Mouse (Mus musculus): ENCODE data around the gene Adgra1.
A peak's percentile ranks its signal among the peaks of the same experiment; 100 is the strongest.

Adgra1 gene

DNA sequence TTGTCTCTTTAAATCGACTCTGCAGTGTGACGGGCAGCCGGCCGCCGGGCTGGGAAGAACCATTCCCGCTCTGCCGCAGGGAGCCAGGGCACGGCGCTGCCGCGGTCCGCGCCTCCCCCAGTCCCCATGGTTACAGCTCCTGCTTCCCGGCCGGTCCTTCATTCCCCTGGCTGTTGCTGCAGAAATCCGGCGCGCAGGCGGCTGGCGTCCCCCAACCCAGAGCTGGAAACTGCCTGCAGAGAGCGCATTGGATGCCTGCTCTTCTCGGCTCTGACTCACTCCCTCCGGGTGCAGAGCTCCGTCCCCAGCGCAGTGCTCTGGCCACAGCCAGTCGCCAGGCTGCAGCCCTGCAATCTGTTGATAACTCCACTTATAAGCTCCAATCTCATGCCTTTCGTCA is at the start of gene Adgra1:
TSS of gene Adgra1 (plus strand) at position 139 of the 400 bp plus-strand sequence.
- DNase-seq, result peak; percentile 73 to 79

DNA sequence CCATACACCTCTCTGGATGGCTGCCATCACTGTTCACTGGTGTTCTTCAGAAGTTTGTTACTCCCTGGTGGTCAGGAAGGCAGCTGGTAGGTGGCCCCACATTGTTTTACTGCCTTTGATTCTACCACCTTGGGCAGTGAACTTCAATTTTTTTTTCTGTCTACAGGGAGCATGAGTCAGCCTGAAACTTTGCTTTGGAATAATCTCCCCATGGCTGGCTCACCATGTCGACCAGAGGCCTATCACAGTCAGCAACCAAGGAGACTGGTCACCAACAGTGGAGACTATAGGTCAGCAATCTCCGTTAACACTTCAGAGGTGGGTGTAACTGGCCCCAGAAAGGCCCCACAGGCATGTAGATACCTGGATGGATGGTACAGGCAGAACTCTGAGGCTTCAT is 46.6 kb upstream of the Adgra1 start:
- DNase-seq, result no peak

DNA sequence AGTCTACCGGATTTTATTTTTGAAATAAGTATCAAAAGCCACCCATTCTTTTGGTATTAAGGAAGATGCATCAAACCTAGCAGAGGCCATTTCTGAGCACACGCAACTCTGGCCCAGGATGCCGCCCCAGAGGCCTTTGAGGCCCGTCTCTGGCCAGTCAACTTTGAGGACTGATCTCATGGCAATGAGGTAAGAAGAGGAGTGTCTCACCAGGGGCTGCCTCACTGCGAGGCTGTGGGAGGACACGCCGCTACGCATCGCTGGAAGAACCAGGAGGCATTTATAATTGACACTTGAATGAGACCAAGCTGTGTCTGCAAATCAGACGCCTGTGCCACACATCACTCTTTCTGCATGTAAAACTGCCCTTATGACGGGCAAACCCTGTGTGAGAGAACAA is 45.0 kb upstream of the Adgra1 start:
- DNase-seq, result no peak

DNA sequence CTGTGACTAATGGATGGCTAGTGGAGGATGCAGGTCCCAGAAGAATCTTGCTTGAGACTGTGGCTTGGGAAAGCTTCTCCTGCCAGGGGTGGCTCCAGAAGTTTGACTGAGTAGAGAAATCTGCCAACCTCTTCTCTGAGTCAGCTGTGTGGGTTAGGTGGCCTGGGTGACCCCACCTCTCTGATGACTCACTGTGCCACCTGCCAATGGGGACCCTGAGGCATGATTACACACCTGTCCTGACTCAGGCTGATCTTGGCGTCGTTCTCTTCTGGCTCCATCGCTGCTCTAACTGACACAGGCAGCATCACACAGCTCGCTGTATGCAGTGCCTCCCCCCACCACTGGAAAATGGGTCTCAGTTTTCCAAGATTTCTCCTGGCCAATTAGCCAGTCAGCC is 44.3 kb upstream of the Adgra1 start:
- no peak for DNase-seq

- no peak for DNase-seq
Measured at GRCm38 (mm10) chr7:139791601-139792000, 42.4 kb upstream of the Adgra1 start.

DNA sequence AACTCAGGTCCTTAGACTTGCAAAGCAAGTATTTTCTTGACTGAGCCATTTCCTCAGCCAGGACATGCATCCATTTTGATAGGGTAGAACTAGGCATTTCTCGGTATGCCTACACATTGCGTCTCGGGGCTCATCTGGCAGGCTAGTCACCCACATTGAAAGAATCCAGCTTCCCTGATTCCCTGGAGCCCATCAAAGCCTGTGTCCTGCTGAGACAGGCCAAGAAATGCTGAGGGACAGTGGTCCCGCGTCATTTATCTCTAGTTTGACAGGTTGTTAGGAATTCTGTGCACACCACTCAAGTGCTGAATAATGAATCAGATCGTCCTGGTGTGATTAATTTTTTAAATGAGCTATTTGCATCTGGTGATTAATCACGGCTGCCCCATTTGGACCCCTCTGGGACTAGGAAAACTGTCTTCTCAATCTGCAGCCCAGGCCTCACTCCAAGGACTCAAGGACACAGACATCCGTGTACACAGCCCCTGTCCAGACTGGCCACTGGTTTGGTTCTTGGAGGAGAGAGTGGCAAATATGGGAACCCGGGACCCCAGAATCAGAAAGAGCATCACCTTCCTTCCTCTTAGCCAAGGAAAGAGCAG is 38.9 kb upstream of the Adgra1 start:
- DNase-seq, result no peak

- peak; percentile 14 to 37 for DNase-seq
Measured at GRCm38 (mm10) chr7:139797186-139798109, 36.5 kb upstream of the Adgra1 start.

DNA sequence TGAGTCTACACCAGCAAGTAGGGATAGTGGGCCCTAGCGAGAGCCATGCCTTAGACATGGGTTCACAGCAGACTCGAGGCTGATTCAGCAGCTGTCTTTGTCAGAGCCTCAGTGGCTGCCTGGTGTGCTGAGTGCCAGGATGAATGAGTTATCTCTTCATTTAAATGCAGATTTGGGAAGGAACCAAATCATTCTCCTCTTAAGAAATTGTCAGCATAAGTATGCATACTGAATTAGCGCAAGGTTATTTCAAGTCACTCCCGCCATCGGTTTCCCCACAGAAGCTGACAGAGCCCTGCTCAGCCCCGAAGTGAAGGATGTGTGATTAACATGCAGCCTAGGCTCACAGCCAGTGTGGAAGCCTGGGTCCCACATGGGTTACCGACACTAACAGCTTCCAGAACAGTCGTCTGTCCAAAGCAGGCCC is 27.8 kb upstream of the Adgra1 start:
- DNase-seq, result no peak

DNA sequence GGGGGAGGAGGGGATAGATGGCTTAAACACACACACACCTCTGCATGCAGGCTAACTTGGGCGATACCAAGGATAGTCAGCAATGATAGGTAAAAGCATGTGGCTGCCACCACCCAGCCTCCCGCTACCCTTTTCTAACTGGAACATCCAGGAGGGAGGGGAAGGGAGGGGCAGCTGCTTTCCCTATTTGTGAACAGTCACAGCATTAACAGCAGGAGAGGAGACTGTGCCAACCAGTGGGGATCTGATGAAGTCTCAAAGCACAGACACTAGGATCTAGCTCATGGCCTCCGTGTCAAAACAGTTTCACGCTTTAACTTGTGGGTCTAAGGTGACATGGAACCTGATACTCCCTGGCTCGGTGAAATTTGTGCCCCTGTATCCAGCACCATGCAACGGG is 23.9 kb upstream of the Adgra1 start:
- DNase-seq, result no peak

- no peak for DNase-seq
Measured at GRCm38 (mm10) chr7:139811706-139812105, 22.3 kb upstream of the Adgra1 start.

DNA sequence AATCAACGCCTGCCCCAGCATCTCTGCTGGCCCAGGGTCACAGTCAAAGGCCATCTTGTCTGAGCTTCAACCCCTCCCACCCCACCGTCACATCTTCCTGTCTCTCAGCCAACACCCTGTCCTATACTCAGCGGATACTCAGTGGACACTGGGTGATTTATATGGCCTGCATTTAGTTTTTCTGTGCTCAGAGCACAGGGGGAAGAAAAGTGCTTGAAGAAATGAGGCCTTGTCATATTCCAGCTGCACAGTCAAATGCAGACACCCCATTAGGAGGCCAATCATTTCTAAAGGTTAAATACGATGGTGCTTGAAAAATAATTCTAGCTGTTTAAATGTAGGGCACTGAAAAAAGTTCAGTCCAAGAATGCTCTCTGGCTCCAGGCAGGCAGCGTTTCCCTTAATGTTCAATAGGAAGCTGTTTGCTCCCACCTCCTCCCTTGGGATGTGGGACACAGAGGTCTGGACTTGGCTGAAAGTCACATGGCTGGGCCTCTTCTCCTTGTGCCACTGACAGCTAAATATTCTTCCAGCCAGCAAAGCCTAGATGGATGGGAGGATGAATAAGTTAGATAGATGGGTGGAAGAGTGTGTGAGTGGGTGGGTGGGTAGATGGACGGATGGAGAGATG is 20.3 kb upstream of the Adgra1 start:
- peak in 1 of 2 experiments; percentile 21 for DNase-seq

DNA sequence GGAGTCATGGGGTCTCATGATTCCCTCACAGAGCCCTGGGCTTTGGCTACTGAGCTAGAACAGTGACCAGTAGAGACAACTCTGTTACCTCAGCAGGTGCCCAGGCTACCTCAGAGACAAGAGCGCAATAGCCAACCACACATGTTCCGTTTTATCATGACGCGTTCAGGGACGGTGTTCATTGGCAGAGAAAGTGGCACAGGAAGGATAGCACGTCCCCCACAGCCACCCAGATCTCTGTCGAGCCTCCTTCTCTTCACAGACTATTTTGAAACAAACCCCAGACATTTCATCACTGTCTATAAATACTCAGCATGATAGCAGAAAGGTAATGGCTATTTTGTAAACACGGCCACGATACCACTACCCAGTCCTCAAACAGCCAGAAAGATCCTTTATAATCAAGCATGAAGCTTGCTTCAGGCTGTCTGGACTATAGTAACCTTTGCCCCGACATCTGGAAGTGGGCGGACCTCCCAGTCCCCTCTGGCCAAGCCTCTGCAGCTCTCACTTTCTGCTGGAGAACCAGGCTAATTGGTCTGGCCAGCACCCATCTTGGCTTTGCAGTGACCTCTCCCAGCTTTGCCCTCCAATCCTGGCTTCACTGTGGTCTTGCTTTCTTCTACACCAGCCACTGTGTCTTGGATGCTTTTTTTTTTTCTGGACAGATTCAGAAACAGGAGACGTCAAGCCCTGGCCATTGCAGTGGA is 11.5 kb upstream of the Adgra1 start:
- no peak for DNase-seq

DNA sequence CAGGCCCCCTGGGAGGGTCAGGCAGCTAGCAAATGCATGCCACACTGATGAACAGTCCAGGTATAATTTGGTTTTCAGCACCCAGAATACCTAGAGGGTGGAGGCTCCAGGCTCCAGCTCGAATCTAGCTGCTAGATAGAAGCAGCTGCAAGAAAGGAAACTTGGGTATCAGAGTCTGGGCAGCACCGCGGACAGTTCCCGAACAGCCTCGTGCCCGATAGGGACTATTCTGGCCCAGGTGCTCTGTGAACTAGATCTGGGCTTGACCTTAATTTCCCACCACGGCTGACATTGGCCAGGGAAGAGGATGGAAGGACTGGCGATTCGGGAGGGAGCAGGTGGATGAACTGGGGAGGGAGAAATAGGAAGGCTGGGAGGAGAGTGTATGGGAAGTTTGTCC is 6.3 kb upstream of the Adgra1 start:
- peak; percentile 80 to 82 for DNase-seq

DNA sequence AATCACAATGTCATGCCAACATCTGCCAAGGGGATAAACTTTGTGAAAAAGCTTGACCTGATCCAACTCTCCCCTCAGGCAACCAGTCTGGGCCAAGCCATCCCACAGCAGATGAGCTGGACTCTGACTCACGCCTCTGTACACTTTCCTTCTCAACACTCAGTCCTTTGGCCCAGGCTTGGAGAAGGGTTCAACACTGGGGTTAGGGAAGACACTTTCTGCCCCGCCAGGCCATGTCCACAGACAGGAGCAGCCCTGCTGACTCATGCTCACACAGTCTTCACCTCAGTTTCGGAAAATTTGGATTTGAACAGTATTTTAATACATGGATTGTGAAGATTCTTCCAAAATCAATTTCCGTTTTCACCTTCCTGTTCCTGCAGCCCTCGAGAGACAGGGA is 442 bp upstream of the Adgra1 start:
- DNase-seq, result no peak

GRCm38 (mm10) chr7:139835140-139836131 is 1.5 kb downstream of the Adgra1 start:
- peak; percentile 29 to 51 for DNase-seq

DNA sequence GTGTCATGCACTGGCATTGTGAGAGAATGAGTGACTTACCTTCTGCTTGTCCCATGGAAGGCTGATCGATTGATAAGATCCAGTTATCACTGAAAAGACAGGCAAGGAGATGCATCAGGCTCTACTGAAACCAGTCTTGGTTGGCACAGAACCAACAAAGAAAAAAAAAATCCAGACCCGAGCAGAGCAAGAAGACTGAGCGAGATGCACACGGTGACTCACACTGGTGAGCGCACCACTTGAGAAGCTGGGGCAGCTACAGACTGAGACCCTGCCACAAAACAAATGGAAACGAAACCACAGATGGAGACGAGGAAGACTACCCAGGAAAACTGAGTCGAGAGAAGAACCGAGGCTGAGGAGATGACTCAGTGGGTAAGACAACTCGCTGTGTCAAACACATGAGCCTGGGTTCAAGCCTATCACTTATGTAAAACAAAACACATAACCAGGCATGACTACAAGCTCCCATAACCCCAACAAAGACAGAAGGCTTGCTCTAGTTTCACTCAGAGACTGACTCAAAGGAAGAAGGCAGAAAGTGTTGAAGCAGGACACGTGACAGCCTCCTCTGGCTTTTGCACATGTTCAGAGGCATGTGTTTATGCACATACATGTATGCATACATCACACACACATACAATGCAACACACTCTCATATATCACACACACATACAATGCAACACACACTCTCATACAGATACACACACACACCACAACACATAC is 6.6 kb downstream of the Adgra1 start:
- no peak for DNase-seq

DNA sequence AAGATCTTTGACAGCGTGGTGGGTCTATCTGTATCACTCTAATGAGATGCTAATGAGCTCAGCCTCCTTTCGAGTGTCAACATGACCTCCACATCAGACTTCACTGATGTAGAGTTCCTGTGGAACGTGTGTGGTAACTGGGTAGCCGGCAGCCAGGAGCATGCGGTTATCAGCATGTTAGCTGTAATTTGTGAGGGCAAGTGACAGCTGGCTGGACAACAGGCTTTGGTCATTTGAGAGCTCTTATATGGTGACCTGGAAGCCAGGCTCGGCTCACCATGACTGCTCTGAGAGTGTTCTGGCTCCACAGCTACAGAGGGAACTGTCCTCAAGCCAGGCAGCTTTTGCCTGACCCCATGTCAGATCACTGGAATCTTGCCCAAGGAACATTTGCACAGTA is 8.4 kb downstream of the Adgra1 start:
- no peak for DNase-seq

- DNase-seq, result no peak
Measured at GRCm38 (mm10) chr7:139843140-139843539, 9.2 kb downstream of the Adgra1 start.

DNA sequence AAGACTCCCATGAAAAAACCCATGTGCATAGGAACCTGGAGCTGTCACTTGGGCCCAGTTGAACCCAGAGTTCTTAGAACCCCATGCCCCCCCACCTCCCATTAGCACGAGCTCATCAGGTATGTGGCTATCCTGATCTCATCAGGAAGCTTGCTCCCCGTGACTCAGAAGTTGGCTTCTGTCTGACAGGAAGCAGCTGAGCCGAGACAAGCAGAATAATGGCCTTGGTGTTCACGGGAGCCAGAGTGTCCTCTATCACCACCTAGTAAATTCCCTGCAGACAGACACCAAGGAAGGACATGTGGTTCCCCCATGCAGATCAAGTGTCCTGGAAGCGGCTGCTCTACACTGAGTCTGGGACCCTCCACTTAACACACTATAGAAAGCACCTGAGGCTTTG is 9.8 kb downstream of the Adgra1 start:
- peak in 1 of 2 experiments; percentile 15 for DNase-seq

DNA sequence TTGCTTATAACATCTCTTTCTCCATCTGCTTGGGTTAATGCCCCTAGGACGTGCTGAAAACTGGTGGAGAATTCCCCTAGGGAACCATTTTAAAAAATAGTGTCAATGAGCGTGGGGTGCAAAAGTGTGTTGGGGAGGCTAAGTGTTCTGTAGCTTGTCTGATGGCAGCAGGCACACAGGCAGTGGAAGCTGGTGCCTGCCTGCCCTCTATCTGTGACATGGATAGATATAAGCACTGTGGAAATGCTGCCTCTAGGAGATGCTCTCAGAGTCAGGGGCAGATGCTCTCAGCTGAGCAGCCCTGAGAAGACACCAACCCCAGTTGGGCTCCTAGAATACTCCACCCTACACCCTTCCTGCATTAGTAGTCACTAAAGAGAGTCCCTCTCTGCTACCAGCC is 11.1 kb downstream of the Adgra1 start:
- no peak for DNase-seq

DNA sequence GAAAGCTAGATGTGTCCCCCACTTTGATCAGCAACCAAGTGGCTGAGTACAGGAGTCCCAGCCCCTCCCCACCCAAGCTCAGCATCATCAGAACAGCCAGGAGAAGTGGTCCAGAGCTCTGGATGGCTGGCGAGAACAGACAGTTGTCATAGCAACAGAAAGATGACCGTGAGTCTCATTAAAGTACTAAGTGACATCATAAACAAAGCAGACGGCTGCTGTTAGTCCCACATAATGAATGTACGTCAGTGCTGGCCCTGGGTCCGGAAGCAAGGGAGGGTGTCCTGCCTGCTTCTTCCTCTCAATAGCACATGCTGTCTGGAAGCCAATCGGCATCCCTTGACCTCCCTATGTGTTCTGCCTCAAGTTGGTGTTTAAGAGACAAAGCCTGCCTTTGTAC is 16.2 kb downstream of the Adgra1 start:
- DNase-seq, result no peak

Measured in kidney, postnatal 4 days (tissue).